ENCODE assay signal across 29 mouse cellular contexts in genomic region chr9:61666761-61667332, GRCm38 (mm10).
A peak's percentile ranks its signal among the peaks of the same experiment; 100 is the strongest.
DNase-seq lines count a peak whose midpoint lies in the region; ATAC-seq and TF ChIP-seq lines count a peak whose summit lies in the region.
"Had no signal": no experiment of that assay in that cellular context is flagged by ENCODE, and none has a peak within 500 bp of the region (broad histone marks: within the 10 kb centered on the region; RNA-seq: fewer than 3 reads in every experiment).

No protein-coding gene starts in this region.

- peaks cover 79% of the 10 kb centered on the region for H3K27me3 ChIP-seq in megakaryocyte, embryonic 14.5 days (replicated peaks)
- H3K27me3 ChIP-seq in CH12.LX (replicated peaks) = no peaks in the 10 kb centered on the region
- H3K27me3 ChIP-seq: intestine, embryonic 15.5 days had no signal

- ATAC-seq in megakaryocyte, adult 5-6 weeks (ENCODE audit: poor library complexity, severe bottlenecking) = no peak
- ATAC-seq: forebrain, embryonic 14.5 days; forebrain, postnatal 0 days; hindbrain, embryonic 16.5 days; intestine, embryonic 15.5 days had no signal

- H3K9ac ChIP-seq in CH12.LX (ENCODE audit: insufficient read depth, low read depth) (no peak overlapping the region), ES-E14 (ENCODE audit: insufficient read depth, low read depth, low read length, poor library complexity, severe bottlenecking) (no peak overlapping the region)
- H3K9ac ChIP-seq: embryonic facial prominence, embryonic 13.5 days; forebrain, postnatal 0 days; hindbrain, embryonic 13.5 days; intestine, embryonic 15.5 days had no signal

- no peak for TF ChIP-seq CTCF in CH12.LX (conservative IDR thresholded peaks at IDR 0.05 in 1 of 2, IDR thresholded peaks at IDR 0.05 in 1 of 2; ENCODE audit: low read depth in 2 of 2, low read length in 2 of 2)

- dilution Hi-C loops in CH12.LX (cut with MboI; ENCODE audit: extremely low pct_ligation_motif_present, extremely low pct_unique_long_range_greater_than_20kb, low sequenced_read_pairs) = no loop called here

- TF ChIP-seq POLR2A in CH12.LX (IDR thresholded peaks at IDR 0.05; ENCODE audit: low read depth, low read length) = no peak

- no peaks in the 10 kb centered on the region for H3K36me3 ChIP-seq in megakaryocyte, embryonic 14.5 days (replicated peaks; ENCODE audit: low read length)
- peaks cover 0 to 2% of the 10 kb centered on the region in 2 experiments for H3K36me3 ChIP-seq in CH12.LX (replicated peaks in 1 of 2; ENCODE audit: control insufficient read depth in 1 of 2, insufficient read depth in 1 of 2, low read length in 1 of 2)
- H3K36me3 ChIP-seq in ES-E14 (ENCODE audit: control insufficient read depth, insufficient read depth, low read length, poor library complexity, severe bottlenecking) = no peaks in the 10 kb centered on the region
- H3K36me3 ChIP-seq: embryonic facial prominence, embryonic 10.5 days; embryonic facial prominence, embryonic 13.5 days; G1E; hindbrain, embryonic 10.5 days; hindbrain, embryonic 13.5 days; intestine, embryonic 15.5 days had no signal

- H3K4me1 ChIP-seq in megakaryocyte, embryonic 14.5 days = peaks cover 88% of the 10 kb centered on the region
- peaks cover 56 to 91% of the 10 kb centered on the region in 2 experiments for H3K4me1 ChIP-seq in CH12.LX (ENCODE audit: control insufficient read depth in 1 of 2, insufficient read depth in 2 of 2)
- peaks cover 21 to 27% of the 10 kb centered on the region in 2 experiments for H3K4me1 ChIP-seq in ES-E14 (ENCODE audit: control insufficient read depth in 2 of 2, insufficient read depth in 2 of 2, low read length in 2 of 2, poor library complexity in 1 of 2)

- H3K9me3 ChIP-seq in megakaryocyte, embryonic 14.5 days = peaks cover 4% of the 10 kb centered on the region; the same call in 1 of the 2 replicates
- H3K9me3 ChIP-seq in CH12.LX (replicated peaks; ENCODE audit: low read length) (peaks cover 8% of the 10 kb centered on the region), ES-E14 (ENCODE audit: control insufficient read depth, insufficient read depth, low read depth, low read length) (no peaks in the 10 kb centered on the region)
- H3K9me3 ChIP-seq: G1E; hindbrain, embryonic 10.5 days; intestine, embryonic 15.5 days had no signal

- in situ Hi-C loops in CH12.LX (cut with MboI; ENCODE audit: low pct_ligation_motif_present, low pct_unique_long_range_greater_than_20kb, low sequenced_read_pairs) = no loop called here
- in situ Hi-C loops in ES-E14 (cut with MboI; ENCODE audit: low sequenced_read_pairs in 2 of 2, unreplicated experiment in 2 of 2) = no loop called here

- peak; percentile 17 for DNase-seq in A20 (ENCODE audit: low read depth, low spot score)
- DNase-seq in CH12.LX (ENCODE audit: extremely low read depth) = no peak
- no peak for DNase-seq in ES-E14 (ENCODE audit: low read depth, low spot score)
- no peak for DNase-seq in lung, postnatal 36 days
- DNase-seq in lung, postnatal 25 days (ENCODE audit: low spot score) = no peak
- no peak for DNase-seq in adipocyte (ENCODE audit: low spot score)
- DNase-seq: adrenal gland, adult 8-10 months; adrenal gland, postnatal 25 days; cerebellum, adult 11-12 months; cerebellum, adult 8-10 months; cerebellum, postnatal 10 days; cerebellum, postnatal 36 days; embryo, embryonic 11 days; forebrain, postnatal 0 days; gastrocnemius, adult 2 months; gastrocnemius, postnatal 14 days; heart, postnatal 36 days had no signal

- H3K4me2 ChIP-seq in CH12.LX (ENCODE audit: insufficient read depth, low read depth, poor library complexity, severe bottlenecking) = peak overlapping the region; percentile 12; the same call in 1 of the 2 replicates
- H3K4me2 ChIP-seq: embryonic facial prominence, embryonic 13.5 days; heart, embryonic 11.5 days; hindbrain, embryonic 13.5 days; intestine, embryonic 15.5 days had no signal

- H3K79me2 ChIP-seq in CH12.LX (replicated peaks; ENCODE audit: control insufficient read depth, extremely low read depth, insufficient read depth, poor library complexity, severe bottlenecking) = no peaks in the 10 kb centered on the region

- H3K27ac ChIP-seq in CH12.LX (ENCODE audit: insufficient read depth, low read depth) = peak overlapping the region; percentile 88
- H3K27ac ChIP-seq in ES-E14 (ENCODE audit: insufficient read depth, low read depth, low read length, poor library complexity, severe bottlenecking) = peak overlapping the region; percentile 80; the same call in 1 of the 2 replicates
- H3K27ac ChIP-seq: embryonic facial prominence, embryonic 10.5 days; embryonic facial prominence, embryonic 13.5 days; gastrocnemius, adult 2 months; hindbrain, embryonic 10.5 days; hindbrain, embryonic 13.5 days; intestine, embryonic 15.5 days had no signal

- peak overlapping the region; percentile 77 for H3K4me3 ChIP-seq in megakaryocyte, embryonic 14.5 days (replicated peaks)
- H3K4me3 ChIP-seq in CH12.LX (replicated peaks in 1 of 3; ENCODE audit: low read depth in 2 of 3, low read length in 2 of 3, poor library complexity in 1 of 3) (no peak overlapping the region), ES-E14 (ENCODE audit: insufficient read depth in 1 of 2, low read depth in 1 of 2, low read length in 2 of 2, poor library complexity in 1 of 2, severe bottlenecking in 1 of 2) (no peak overlapping the region)
- H3K4me3 ChIP-seq: embryonic facial prominence, embryonic 10.5 days; embryonic facial prominence, embryonic 13.5 days; erythroblast, embryonic 14.5 days; gastrocnemius, adult 2 months; hindbrain, embryonic 10.5 days; hindbrain, embryonic 13.5 days; intestine, embryonic 15.5 days had no signal

- peak; percentile 61 for TF ChIP-seq EP300 in CH12.LX (IDR thresholded peaks at IDR 0.05; ENCODE audit: low read length)

- TF ChIP-seq RAD21 in CH12.LX (IDR thresholded peaks at IDR 0.05; ENCODE audit: low read depth, low read length) = no peak

TF ChIP-seq in CH12.LX, 34 proteins besides CTCF, POLR2A, EP300 and RAD21 (continues in another document):
- no peak for TF ChIP-seq E2F4 (IDR thresholded peaks at IDR 0.05; ENCODE audit: insufficient replicate concordance, low read depth, low read length)
- TF ChIP-seq TBP (conservative IDR thresholded peaks at IDR 0.05; ENCODE audit: low read depth, low read length) = no peak
- TF ChIP-seq BHLHE40 (IDR thresholded peaks at IDR 0.05; ENCODE audit: low read depth, low read length) = peak; percentile 97
- TF ChIP-seq GABPA (IDR thresholded peaks at IDR 0.05; ENCODE audit: insufficient replicate concordance, low read depth, low read length) = no peak
- TF ChIP-seq RCOR1 (conservative IDR thresholded peaks at IDR 0.05; ENCODE audit: low read depth, low read length) = 0 out of 2 replicates have a peak, but pooled peaks have one; percentile 37
- no peak for TF ChIP-seq CHD2 (IDR thresholded peaks at IDR 0.05; ENCODE audit: low read length)
- no peak for TF ChIP-seq CHD1 (IDR thresholded peaks at IDR 0.05; ENCODE audit: low read depth, low read length)
- TF ChIP-seq MAZ (IDR thresholded peaks at IDR 0.05; ENCODE audit: low read depth, low read length) = no peak
- TF ChIP-seq USF1 (IDR thresholded peaks at IDR 0.05; ENCODE audit: low read depth, low read length) = no peak
- peak; percentile 40; the same call in 1 of the 2 replicates for TF ChIP-seq IRF4 (IDR thresholded peaks at IDR 0.05; ENCODE audit: low read depth, low read length)
- no peak for TF ChIP-seq KAT2A (IDR thresholded peaks at IDR 0.05; ENCODE audit: insufficient replicate concordance, low read length)
- TF ChIP-seq TCF12 (IDR thresholded peaks at IDR 0.05; ENCODE audit: low read depth, low read length) = peak; percentile 60
- TF ChIP-seq HCFC1 (IDR thresholded peaks at IDR 0.05; ENCODE audit: low read depth, low read length) = no peak
- TF ChIP-seq JUN (IDR thresholded peaks at IDR 0.05; ENCODE audit: insufficient read depth, low read depth, low read length) = no peak
- no peak for TF ChIP-seq NRF1 (IDR thresholded peaks at IDR 0.05; ENCODE audit: low read depth, low read length)
- no peak for TF ChIP-seq ZMIZ1 (IDR thresholded peaks at IDR 0.05; ENCODE audit: low read depth, low read length)
- no peak for TF ChIP-seq USF2 (conservative IDR thresholded peaks at IDR 0.05; ENCODE audit: low read depth, low read length)
- TF ChIP-seq SMC3 (IDR thresholded peaks at IDR 0.05; ENCODE audit: low read depth, low read length) = 0 out of 2 replicates have a peak, but pooled peaks have one; percentile 7

TF ChIP-seq in ES-E14, 5 proteins besides CTCF, POLR2A, EP300 and RAD21:
- TF ChIP-seq MAFK (IDR thresholded peaks at IDR 0.05; ENCODE audit: insufficient read depth, low read depth, low read length) (no peak), HCFC1 (IDR thresholded peaks at IDR 0.05; ENCODE audit: borderline replicate concordance, insufficient read depth, low read length) (no peak), ZC3H11A (IDR thresholded peaks at IDR 0.05; ENCODE audit: borderline replicate concordance, low read depth, low read length) (no peak), CHD2 (IDR thresholded peaks at IDR 0.05; ENCODE audit: low read depth, low read length) (no peak), ZNF384 (IDR thresholded peaks at IDR 0.05; ENCODE audit: low read depth, low read length) (no peak)
